Mouse (Mus musculus): ENCODE results near the gene Ccz1.

- no peak for TF ChIP-seq CTCF (IDR thresholded peaks at IDR 0.05; ENCODE audit: low read depth, low read length)
- TF ChIP-seq POLR2A (IDR thresholded peaks at IDR 0.05; ENCODE audit: extremely low read depth, insufficient read depth, low read length): no peak
These were observed 48.9 kb downstream of the Ccz1 start for GRCm38 (mm10) chr5:143965586-143966345.

Data from liver, adult 2 months (tissue).